Mouse (Mus musculus): Measurements from ENCODE around the gene Gm4952. TPM values are rescaled to one million over a fixed set of nuclear protein-coding genes. Genes with fewer than 3 reads are reported as not detected.

Gm4952 gene
- total RNA-seq (2014; fragmentation: Nextera tagmentation) (not detected in 2 replicates), total RNA-seq (2017) (not detected in 2 replicates)

DNA sequence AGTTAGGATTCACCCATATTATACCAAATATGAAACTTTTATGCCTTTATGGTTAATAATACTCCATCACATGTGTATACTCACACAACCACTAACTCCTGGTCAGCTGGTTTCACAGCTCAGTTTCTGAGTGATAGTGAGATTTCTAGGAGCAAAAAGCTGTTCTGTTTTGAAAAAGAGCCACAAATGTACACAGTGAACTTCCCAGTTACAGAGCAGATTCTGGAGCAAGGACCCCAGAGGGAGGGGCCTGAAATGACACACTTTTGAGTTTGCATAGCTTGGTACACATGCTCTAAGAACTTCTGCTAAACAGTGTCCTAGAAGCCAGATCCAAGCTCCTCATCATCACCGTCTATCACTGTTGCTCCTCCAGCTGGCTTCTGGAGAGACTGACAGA, at the start of gene Gm4952:
Gene Gm4952 (plus strand): TSS at position 301 of the 400 bp plus-strand sequence.
- ATAC-seq (replicated peaks; ENCODE audit: poor library complexity, severe bottlenecking): no peak

DNA sequence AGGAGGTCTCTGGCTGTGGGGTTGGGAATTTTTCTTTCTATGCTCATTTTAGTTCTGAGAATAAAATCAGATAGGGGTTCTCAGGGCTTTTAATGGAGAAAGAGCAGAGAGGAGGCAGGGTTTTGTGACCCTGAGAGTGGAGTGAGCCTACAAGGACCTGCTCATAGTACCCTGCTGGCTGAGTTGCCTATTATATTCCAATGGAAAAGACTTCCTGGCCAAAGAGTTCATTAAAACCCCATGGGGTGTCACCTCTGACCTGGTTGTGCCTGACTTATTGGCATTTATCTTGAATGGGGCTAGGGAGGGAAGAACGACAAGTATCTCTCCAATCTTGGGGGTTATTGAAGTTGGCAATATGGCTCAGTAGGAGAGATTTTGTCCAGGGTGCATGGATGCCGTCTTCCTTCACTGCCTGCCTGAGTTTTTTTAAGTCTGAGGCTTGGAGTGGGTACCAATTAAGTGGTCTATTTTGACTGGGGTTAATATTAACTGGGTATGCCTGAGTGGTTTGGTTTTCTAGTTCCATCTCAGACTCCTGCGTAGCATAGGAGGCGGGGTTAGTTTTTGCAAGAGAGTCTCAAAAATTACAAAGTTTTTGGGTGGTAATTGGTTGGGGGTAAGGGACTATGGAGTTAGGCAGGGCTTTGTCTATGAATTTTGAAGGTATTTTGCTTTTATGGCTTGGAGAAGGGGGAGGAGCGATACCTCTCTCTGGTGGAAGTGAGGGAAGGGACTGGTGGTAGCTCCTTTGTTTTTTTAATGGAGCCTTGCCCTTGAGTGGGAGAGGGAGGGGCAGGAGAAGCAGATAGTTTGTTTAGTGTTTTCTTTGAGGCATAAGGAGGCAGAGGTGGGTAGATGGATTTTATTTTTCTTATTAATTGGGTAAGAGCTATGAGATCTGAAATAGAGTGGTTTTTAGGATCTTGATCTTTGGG, 49.5 kb upstream of the Gm4952 start:
- no peak for ATAC-seq (replicated peaks; ENCODE audit: poor library complexity, severe bottlenecking)

DNA sequence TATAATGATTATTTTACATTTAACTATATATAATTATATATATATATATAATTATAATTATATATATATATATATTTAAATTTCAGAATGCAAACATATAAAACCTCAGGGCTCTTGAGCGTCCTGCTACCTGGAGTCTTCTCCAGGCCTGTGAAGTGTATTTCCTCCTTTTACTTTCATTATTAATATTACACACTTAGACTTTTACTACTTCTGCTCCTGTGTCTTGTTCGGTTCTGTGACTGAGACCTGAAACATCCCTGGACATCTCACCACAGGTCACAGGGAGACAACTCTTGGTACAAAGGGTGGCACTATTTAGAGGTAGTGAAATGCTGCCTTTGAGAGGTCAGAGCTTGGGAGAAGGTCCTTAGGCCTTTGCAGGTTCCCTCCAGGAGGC, 43.5 kb upstream of the Gm4952 start:
- ATAC-seq (replicated peaks; ENCODE audit: poor library complexity, severe bottlenecking): peak; percentile 77

DNA sequence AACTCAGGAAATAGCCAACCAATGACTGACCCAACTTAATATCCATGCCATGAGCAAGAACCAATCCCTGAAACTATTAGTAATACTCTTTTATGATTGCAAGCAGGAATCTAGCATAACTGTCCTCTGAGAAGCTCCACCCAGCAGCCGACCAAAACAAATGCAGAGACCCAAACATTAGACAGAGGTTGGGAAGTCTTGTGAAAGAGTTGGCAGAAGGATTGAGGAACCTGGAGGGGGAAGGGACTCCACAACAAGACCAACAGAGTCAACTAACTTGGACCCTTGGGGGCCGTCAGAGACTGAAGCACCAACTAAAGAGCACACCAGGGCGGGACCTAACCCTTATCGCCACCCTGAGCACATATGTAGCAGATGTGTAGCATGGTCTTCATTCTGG, 41.6 kb upstream of the Gm4952 start:
- ATAC-seq (replicated peaks; ENCODE audit: poor library complexity, severe bottlenecking): peak; percentile 88

DNA sequence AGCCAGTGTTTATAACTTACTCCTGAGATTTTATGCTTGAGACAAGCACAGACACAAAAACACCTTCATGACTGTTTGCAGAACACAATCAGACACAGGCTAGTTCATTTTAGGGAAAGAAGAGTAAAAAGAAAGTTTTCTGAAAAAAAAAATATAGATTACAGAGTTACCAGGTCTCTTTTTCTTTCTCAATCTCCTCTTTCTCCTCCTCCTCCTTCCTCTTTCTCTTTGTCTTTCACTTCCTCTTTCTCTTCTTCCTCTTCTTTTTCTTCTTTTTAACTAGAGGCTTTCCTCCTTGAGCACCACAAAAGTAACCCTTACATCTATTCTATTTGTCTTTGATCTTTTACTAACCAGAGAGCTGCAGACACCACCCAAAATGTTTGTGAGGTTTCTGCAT, 35.6 kb upstream of the Gm4952 start:
- ATAC-seq (replicated peaks; ENCODE audit: poor library complexity, severe bottlenecking): peak; percentile 86

DNA sequence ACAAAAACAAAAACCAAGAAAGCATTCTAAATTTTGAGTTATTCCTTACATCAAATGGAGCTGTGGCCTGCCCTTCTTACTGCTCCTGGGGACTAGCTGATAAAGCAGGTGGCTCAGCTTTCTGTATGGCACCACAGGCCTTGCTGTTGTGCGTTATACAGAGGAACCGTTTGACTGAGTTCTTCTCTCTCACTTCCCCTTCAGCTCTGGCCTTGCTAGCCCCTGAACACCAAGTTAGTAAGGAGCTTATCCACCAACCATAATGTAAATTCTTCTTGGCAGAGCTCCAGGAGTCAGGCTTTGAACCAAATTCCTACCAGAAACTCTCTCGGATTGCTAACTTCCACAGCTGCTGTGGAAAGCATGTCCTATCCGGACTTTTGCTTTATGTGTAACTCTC, 32.8 kb upstream of the Gm4952 start:
- ATAC-seq (replicated peaks; ENCODE audit: poor library complexity, severe bottlenecking): peak; percentile 78

DNA sequence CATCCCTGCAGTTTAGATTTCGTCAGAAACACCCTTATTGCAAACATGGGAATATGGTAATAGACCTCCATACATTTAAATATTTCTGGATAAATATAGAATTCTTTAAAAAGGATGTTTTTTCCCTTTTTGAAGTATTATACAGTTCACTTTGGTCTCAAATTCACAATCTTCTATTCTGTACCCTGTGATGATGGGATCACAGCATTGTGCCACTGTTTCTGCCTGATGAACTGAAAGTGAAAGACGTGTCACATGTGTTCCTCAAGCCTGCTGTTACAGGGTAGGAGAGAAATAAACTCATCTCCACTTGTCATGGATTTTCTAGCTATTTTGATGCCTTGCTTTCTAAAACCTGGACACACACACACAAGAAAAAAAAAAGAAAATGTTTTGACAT, 28.9 kb upstream of the Gm4952 start:
- ATAC-seq (replicated peaks; ENCODE audit: poor library complexity, severe bottlenecking): no peak

DNA sequence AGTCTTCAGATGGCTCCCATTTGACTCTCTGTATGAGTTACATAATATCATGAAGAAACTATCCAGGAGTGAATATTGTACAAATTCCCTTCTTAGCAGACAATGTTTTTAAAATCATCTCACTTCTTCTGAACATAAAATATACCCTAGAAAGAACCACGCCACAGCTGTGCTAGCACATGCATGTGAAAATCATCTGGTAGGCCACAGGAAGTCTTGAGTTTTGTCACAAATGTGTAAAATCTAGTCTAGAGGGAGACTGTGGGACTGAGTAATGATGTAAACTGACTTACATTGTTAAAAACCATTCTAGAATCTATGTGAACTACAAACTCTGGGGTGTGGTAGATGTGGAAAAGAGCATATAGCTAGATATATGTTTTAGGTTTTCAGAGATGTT, 28.1 kb upstream of the Gm4952 start:
- ATAC-seq (replicated peaks; ENCODE audit: poor library complexity, severe bottlenecking): peak; percentile 0; the same call in 1 of the 2 replicates

DNA sequence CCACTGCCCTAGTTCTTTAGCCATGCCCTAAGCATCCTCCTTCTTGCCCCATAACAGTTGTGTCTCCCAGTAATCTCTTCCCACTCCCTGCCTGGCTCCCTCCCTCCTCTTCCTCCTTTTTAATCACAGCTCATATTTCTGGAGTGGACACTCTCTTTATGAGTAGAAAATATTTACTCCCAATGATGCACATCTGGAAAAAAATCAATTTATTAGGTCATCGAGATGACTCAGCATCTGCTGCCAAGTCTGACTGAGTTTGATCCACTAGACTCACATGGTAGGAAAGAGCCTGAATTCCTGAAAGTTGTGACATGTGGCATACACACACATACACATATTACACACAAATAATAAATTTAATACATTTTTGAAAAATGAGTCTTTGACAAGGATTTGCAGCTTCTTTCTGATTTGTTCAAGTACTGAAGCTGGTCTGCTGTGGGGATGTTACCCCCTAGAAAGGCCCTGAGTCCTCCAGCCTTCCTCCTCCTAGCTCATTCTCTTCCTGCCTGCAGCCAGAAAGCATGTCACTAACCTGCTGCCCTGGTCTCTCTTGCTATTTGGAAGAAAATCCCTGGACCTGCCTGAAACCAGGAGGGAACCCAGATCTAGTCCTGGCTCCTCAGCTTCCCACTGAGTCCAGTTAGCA, 27.0 kb upstream of the Gm4952 start:
- no peak for ATAC-seq (replicated peaks; ENCODE audit: poor library complexity, severe bottlenecking)

DNA sequence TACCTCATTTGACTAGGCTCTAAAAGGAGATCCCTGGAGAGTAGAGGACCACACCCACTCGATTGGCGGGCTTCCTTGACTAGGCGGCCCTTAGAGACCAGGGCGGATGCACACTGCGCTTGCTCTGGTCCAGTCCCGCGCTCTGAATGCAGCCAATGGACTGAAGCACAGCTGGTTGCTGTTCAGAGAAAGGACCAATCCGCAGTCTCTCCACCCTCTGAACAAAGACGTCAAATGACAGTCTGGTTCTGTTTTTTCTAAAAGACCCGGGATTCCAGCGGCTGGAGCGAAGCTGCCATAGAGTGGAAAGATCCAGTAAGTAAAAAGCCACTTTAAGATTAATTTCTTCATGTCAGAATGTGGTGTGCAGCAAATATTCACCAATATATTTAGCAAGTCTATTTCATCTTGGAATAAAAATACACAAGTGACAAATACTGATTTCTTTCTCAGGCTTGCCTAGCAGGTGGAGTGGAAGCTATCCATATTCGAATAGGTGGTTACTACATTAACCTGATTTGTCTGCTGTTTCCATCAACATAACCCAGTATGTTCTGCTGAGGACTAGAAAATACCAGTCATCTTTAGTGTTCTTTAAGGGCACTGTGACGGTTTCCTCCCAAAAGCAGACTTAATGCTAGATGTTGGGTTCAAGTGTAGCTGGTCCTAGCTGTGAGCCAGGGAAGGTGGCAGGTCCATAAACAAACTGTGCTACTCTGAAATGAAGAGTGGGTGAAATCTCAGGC, 26.3 kb upstream of the Gm4952 start:
- ATAC-seq (replicated peaks; ENCODE audit: poor library complexity, severe bottlenecking): peak; percentile 81

DNA sequence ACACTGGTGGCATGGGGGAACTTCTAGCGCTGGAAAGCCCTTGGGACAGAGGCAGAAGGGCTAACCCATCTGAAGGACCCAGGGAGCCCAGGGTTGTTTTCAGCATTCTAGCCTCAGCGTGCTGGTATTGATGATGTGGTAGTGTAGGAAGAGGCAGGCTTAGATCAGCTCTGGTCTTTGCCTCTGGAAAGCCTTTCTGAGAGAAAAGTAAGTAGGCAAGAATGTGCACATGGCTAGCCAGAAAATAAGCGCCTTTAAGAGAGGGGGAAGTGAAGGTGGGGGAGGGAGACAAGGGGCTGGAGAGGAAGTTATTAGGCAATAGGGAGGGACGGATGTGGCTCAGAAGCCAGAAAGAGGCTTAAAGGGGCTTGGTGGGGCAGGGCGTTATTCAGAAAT, 25.8 kb upstream of the Gm4952 start:
- peak; percentile 68 for ATAC-seq (replicated peaks; ENCODE audit: poor library complexity, severe bottlenecking)

DNA sequence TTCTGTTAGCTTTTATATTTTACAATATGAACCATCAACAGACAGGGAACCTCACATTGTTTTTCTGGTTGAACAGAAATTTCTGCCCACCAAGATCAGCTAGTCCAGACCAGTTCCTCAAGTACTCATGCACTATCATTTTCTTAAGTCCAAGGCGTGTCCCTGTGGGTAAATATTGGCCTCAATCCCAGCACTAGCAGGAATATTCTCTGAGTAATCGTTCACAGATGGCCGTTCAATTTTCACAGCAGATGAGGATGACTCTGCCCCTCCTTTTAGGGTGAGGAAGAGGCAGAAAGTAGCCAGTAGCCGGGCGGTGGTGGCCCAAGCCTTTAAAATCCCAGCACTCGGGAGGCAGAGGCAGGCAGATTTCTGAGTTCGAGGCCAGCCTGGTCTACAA, 24.7 kb upstream of the Gm4952 start:
- no peak for ATAC-seq (replicated peaks; ENCODE audit: poor library complexity, severe bottlenecking)

DNA sequence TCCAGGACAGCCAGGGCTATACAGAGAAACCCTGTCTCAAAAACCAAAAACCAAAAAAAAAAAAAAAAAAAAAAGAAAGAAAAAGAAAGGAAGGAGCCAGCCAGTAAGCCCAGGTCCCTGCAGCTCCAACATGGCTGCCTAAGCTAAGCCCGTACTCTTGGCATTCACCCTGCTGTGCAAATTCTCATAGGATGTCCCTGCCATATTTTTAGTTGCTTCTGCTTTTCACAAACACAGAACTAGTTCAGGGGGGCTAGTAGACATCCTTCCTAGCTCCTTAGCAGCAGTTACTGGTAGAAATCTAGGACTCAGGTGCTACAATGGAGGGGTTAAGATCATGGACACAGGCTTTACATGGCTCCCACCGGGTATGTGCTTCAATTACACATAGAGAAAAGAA, 24.3 kb upstream of the Gm4952 start:
- no peak for ATAC-seq (replicated peaks; ENCODE audit: poor library complexity, severe bottlenecking)

DNA sequence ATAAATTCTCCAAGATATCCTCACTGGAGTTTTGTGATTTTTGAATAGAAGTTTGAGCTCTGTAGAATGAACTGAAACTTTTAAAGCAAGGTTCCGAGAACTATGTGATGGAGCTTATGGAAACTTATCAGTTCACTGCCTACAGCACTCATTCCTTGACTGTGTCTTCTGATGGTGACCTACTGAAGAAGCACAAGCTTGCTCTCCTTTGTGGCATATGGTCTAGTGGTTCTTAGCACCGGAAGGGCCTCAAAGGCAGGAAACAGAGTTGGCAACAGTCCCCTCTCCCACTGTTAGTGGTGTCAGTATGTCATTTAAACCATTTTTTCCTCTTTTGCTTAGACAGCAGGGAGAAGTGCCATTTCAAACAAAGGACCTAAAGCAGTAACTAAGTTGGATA, 23.1 kb upstream of the Gm4952 start:
- no peak for ATAC-seq (replicated peaks; ENCODE audit: poor library complexity, severe bottlenecking)

DNA sequence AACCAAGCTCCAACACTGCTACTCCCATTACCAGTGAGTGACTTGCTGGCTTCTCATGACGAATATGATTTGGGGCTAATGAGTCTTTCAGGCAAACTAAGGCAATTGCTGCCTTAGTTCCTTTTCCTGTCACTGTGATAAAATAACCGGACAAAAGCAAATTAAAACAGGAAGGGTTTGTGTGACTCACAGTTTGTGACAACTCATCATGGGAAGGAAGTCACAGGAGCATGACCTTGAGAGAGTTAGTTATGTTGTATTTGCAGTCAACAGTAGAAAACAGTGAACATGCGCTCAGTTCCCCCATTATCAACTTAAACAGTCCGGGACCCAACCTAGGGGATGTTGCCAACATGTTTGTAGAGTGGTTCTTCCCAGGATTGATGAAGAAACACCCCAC, 14.5 kb upstream of the Gm4952 start:
- ATAC-seq (replicated peaks; ENCODE audit: poor library complexity, severe bottlenecking): peak; percentile 92

DNA sequence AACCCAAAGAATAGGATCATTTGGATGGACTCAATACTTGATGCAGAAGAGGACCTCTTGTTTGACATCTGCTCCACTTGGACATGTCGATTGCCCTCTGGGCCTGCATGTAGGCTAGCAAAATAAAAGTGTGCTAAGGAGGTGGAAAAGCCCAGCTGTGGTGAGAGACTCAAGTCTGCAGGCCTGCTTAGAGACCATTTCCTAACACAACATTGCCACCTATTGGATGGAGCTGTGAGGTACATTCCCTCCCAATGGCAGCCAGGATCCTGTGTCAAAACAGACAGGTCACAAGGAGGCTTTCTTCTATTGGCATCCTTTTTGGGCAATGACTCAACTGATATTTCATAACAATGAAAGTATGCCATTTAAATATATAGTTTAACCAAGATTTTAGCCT, 7.9 kb upstream of the Gm4952 start:
- ATAC-seq (replicated peaks; ENCODE audit: poor library complexity, severe bottlenecking): peak; percentile 71

DNA sequence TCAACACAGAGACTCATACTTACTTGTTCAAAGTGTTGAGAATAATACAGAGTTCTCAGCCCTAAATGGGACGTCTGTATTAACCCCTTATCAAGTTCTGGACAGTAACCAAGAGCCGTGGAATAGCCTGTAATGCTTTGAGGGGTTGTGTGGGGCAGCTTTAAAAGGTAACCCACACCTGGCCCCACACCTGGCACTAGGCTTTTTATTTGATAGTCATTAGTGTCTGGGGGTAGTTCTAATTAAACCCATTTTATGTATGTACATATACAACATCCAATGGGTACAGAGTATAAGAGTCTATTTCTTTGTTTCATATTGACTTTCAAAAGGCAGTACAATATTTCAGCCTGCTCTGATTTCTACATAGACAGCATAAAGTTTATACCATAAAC, 4.6 kb upstream of the Gm4952 start:
- ATAC-seq (replicated peaks; ENCODE audit: poor library complexity, severe bottlenecking): no peak

DNA sequence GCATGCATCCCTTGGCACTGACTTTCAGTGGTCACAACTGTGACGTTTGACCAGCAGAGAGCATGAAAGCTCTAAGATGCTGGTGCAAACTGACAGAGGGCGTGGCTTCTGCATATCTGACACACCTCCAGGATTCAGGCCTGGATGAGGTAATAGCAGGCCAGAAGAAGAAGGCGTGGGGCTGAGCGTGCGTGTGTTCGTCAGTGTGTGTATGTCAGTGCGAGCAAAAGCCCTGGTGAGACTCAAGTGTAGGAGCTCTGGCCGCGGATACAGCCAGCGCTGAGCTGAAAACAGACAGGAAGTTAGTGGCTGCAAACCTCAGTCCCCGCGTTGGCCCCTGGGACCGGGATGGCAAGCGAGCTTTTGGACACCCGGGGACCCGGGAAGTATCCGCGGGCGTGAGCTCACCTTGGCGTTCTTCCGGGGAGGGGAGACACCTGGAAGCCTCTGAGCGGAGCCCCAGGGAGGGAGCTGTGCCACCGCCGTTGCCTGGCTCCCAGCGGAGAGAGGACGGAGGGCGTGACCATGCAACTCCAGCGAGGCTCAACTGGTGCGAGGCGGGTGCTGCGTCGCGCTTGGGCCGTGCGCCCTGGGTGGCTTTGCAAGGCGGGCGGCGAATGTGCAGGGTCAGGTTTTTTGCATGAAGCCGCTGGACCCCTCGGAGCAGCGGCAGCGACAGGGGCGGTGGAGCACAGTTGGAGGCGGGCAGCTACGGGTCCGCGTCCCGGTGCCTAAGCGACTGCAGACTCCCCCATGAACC, 4.1 kb upstream of the Gm4952 start:
- ATAC-seq (replicated peaks; ENCODE audit: poor library complexity, severe bottlenecking): peak; percentile 87

DNA sequence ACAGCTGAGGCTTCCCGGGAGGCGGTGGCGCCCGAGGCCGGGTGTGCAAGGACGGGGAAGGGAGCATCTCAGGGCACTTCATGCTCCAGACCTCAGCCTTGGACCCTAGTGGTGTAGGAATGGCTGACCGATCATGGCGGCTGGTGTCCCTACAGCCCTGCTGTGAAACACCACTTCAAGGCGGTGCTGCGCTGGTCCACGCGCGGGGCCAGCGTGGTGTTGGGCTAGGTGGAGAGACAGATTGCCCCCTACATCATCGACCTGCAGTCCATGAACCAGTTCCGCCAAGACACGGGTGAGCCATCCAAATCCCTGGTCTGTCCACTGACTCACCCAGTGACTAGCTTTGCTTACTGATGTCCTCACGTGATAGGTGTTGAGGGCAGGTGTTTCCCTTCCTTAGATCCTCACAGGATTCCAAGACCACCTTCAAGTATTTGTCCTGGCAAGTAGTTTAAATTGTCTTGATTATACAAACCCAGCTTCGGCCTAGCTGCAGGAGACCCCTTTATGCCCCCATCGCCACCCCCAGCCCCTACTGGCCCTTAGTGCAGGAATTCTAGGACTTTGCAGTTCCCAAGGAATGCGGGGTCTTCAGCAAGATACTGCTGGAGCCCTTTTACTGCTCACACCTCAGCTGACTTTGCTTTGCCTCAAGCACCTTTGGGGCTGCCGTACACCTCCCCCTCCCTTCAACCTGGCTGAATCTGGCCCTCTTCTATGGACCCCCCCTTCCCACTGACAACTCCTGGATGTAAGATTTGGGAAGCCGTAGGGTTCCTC, 3.3 kb upstream of the Gm4952 start:
- peak; percentile 9 for ATAC-seq (replicated peaks; ENCODE audit: poor library complexity, severe bottlenecking)

DNA sequence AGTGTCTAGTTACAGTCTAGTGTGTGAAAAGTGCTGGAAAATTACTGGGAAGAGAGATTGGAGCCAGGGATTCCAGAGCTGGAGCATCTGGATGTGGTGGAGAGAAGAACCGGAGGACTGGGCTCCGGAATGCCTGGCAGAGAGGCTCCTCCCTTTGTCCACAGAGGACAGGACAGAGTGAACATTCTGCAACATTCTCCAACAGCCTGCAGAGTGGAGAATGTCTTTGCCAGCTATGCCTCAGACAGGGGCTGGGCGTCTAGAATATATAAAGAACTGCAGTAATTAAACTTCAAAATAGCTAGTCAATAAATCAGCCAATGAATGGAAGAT, 2.7 kb upstream of the Gm4952 start:
- no peak for ATAC-seq (replicated peaks; ENCODE audit: poor library complexity, severe bottlenecking)
